Mouse (Mus musculus) adrenal gland, adult 2 months (tissue): ENCODE results near the gene Gpr149. TPM values are rescaled to one million over a fixed set of nuclear protein-coding genes. Genes with fewer than 3 reads are reported as not detected.

Source experiments
- DNase-seq: peaks from one replicate; pipeline ENCODE4 v3.0.0; 2021
- long read RNA-seq: library from polyadenylated mRNA; stranded (forward); transcript quantifications from one replicate; pipeline ENCODE4 v2.0.0, GENCODE M21; 2021
- polyA plus RNA-seq: library from polyadenylated mRNA; depleted of rRNA; stranded (reverse); fragments of >200 nt; gene quantifications from 2 replicates; pipeline ENCODE4 v1.2.3, GENCODE M21; 2012; rRNA removed
- total RNA-seq, 2 experiments: library from RNA; stranded (reverse); gene quantifications; 2 replicates each; pipeline ENCODE4 v1.2.3; 2021

Gene Gpr149
- total RNA-seq (not detected), polyA plus RNA-seq (0.03 TPM in 1 of 2 replicates, not detected in the other)
- long read RNA-seq, result 0 reads

GRCm38 (mm10) chr3:62604973-62605372 is at the start of gene Gpr149:
TSS of gene Gpr149 (minus strand) at chr3:62605140.
- no peak for DNase-seq

GRCm38 (mm10) chr3:62650551-62650950 is 45.6 kb upstream of the Gpr149 start:
- DNase-seq, result no peak

GRCm38 (mm10) chr3:62610861-62611260 is 5.9 kb upstream of the Gpr149 start:
- no peak for DNase-seq

- no peak for DNase-seq
These were observed 991 bp upstream of the Gpr149 start for GRCm38 (mm10) chr3:62605931-62606330.

GRCm38 (mm10) chr3:62604047-62604391 is 921 bp downstream of the Gpr149 start:
- DNase-seq, result no peak

GRCm38 (mm10) chr3:62603231-62604046 is 1.5 kb downstream of the Gpr149 start:
- DNase-seq, result no peak

GRCm38 (mm10) chr3:62602466-62602865 is 2.5 kb downstream of the Gpr149 start:
- no peak for DNase-seq

- no peak for DNase-seq
These were observed 10.1 kb downstream of the Gpr149 start for GRCm38 (mm10) chr3:62594842-62595241.

- no peak for DNase-seq
These were observed 19.9 kb downstream of the Gpr149 start for GRCm38 (mm10) chr3:62585072-62585471.

GRCm38 (mm10) chr3:62527593-62527992 is 77.3 kb downstream of the Gpr149 start:
- no peak for DNase-seq

GRCm38 (mm10) chr3:62527160-62527559 is 77.8 kb downstream of the Gpr149 start:
- DNase-seq, result no peak

GRCm38 (mm10) chr3:62507206-62507647 is 97.7 kb downstream of the Gpr149 start:
- no peak for DNase-seq

- DNase-seq, result peak; percentile 97
These were observed 98.3 kb downstream of the Gpr149 start, which contains the start of gene Dhx36 for GRCm38 (mm10) chr3:62506488-62507205. TSS of gene Dhx36 (minus strand) at chr3:62507004.

GRCm38 (mm10) chr3:62505166-62505900 is 99.6 kb downstream of the Gpr149 start:
- no peak for DNase-seq

GRCm38 (mm10) chr3:62499327-62499726 is 105.6 kb downstream of the Gpr149 start:
- DNase-seq, result no peak

- no peak for DNase-seq
These were observed 112.4 kb downstream of the Gpr149 start for GRCm38 (mm10) chr3:62492568-62492967.

GRCm38 (mm10) chr3:62484340-62484739 is 120.6 kb downstream of the Gpr149 start:
- no peak for DNase-seq

Other genes with a start within 250 kb of the Gpr149 start
- gene Dhx36, start 98.1 kb downstream of the Gpr149 start, total RNA-seq, result 10 to 100 TPM; 27.3 to 34.0 TPM
- 1.2 TPM in 2 replicates for gene Dhx36, start 98.1 kb downstream of the Gpr149 start, polyA plus RNA-seq